Comparison of ENCODE assay signal across 15 mouse cellular contexts in genomic region chr9:31225808-31226207, GRCm38 (mm10). TPM values are rescaled to one million over a fixed set of nuclear protein-coding genes. Genes with fewer than 3 reads are reported as not detected.
DNase-seq lines count a peak whose midpoint lies in the region; ATAC-seq lines count a peak whose summit lies in the region.
"Had no signal": no experiment of that assay in that cellular context is flagged by ENCODE, and none has a peak within 500 bp of the region (broad histone marks: within the 10 kb centered on the region; RNA-seq: fewer than 3 reads in every experiment).

No protein-coding gene starts in this region.

- peak overlapping the region; percentile 57; the same call in 1 of the 2 replicates for H3K27ac ChIP-seq in liver, embryonic 12.5 days
- no peak overlapping the region for H3K27ac ChIP-seq in liver, embryonic 11.5 days (ENCODE audit: low read depth, low read length)
- H3K27ac ChIP-seq: embryonic facial prominence, embryonic 10.5 days; forebrain, embryonic 10.5 days; hindbrain, embryonic 12.5 days; midbrain, embryonic 15.5 days had no signal

- peak; percentile 37 to 49 for DNase-seq in frontal cortex, postnatal 36 days (ENCODE audit: low spot score in 2 of 2)
- no peak for DNase-seq in frontal cortex, postnatal 25 days (ENCODE audit: low spot score in 2 of 2)
- no peak for DNase-seq in liver, embryonic 11.5 days (ENCODE audit: low spot score)
- peak; percentile 29 to 45 for DNase-seq in gastrocnemius, postnatal 36 days
- DNase-seq in right cerebral cortex, postnatal 10 days (ENCODE audit: low spot score in 2 of 2): peak; percentile 57 to 61
- DNase-seq in ovary, postnatal 14 days (ENCODE audit: low spot score): no peak
- DNase-seq in yolk sac, embryonic 10.5 days (ENCODE audit: low spot score): no peak
- DNase-seq: adrenal gland, adult 2 months; kidney, adult 18-20 months had no signal

- peaks cover 8% of the 10 kb centered on the region for H3K27me3 ChIP-seq in liver, embryonic 12.5 days (replicated peaks)
- no peaks in the 10 kb centered on the region for H3K27me3 ChIP-seq in liver, embryonic 11.5 days (replicated peaks; ENCODE audit: control insufficient read depth, insufficient read depth, low read length)
- H3K27me3 ChIP-seq: hindbrain, embryonic 12.5 days; midbrain, embryonic 15.5 days had no signal

- ATAC-seq in liver, embryonic 12.5 days: no peak
- ATAC-seq in liver, embryonic 11.5 days (replicated peaks; ENCODE audit: low FRiP score): no peak
- ATAC-seq: lung, postnatal 0 days; midbrain, embryonic 15.5 days had no signal

- 80% methylated on average over 11 of the region's 11 CpGs for WGBS in liver, embryonic 12.5 days (ENCODE audit: insufficient replicate concordance)
- 82% methylated on average over 11 of the region's 11 CpGs for WGBS in liver, embryonic 11.5 days

- H3K4me3 ChIP-seq in liver, embryonic 12.5 days: no peak overlapping the region
- H3K4me3 ChIP-seq in liver, embryonic 11.5 days (ENCODE audit: low read depth, low read length): no peak overlapping the region
- H3K4me3 ChIP-seq: embryonic facial prominence, embryonic 10.5 days; forebrain, embryonic 10.5 days; hindbrain, embryonic 12.5 days; midbrain, embryonic 15.5 days had no signal

- H3K4me2 ChIP-seq in liver, embryonic 12.5 days: peak overlapping the region; percentile 44; the same call in 1 of the 2 replicates
- no peak overlapping the region for H3K4me2 ChIP-seq in liver, embryonic 11.5 days
- H3K4me2 ChIP-seq: hindbrain, embryonic 12.5 days; midbrain, embryonic 15.5 days had no signal

- no peaks in the 10 kb centered on the region for H3K36me3 ChIP-seq in liver, embryonic 12.5 days
- H3K36me3 ChIP-seq in liver, embryonic 11.5 days (ENCODE audit: control insufficient read depth, insufficient read depth, low read length): no peaks in the 10 kb centered on the region
- H3K36me3 ChIP-seq: embryonic facial prominence, embryonic 10.5 days; forebrain, embryonic 10.5 days; hindbrain, embryonic 12.5 days; midbrain, embryonic 15.5 days had no signal

- H3K9me3 ChIP-seq in liver, embryonic 12.5 days (replicated peaks): no peaks in the 10 kb centered on the region
- H3K9me3 ChIP-seq in liver, embryonic 11.5 days (ENCODE audit: control insufficient read depth, low read length): no peaks in the 10 kb centered on the region
- H3K9me3 ChIP-seq: embryonic facial prominence, embryonic 10.5 days; forebrain, embryonic 10.5 days; hindbrain, embryonic 12.5 days; midbrain, embryonic 15.5 days had no signal

- intact Hi-C loops in gastrocnemius, postnatal 36 days (cut with DNase I): no loop called here

- peaks cover 34% of the 10 kb centered on the region for H3K4me1 ChIP-seq in liver, embryonic 12.5 days
- peaks cover 15% of the 10 kb centered on the region for H3K4me1 ChIP-seq in liver, embryonic 11.5 days (replicated peaks; ENCODE audit: control insufficient read depth, insufficient read depth, low read length)
- H3K4me1 ChIP-seq: hindbrain, embryonic 12.5 days; midbrain, embryonic 15.5 days had no signal

- H3K9ac ChIP-seq in liver, embryonic 12.5 days: no peak overlapping the region
- no peak overlapping the region for H3K9ac ChIP-seq in liver, embryonic 11.5 days (ENCODE audit: low read depth, low read length)
- H3K9ac ChIP-seq: hindbrain, embryonic 12.5 days; midbrain, embryonic 15.5 days had no signal

RNA-seq across cellular contexts. Expression of gene Aplp2, which starts 14.2 kb away (rescaled TPM):
- 210 and 212 TPM in 2 replicates for polyA plus RNA-seq in liver, embryonic 12.5 days (2016; fragmentation: Nextera tagmentation; extraction: Ambion mirVana)
- polyA plus RNA-seq in liver, embryonic 11.5 days (2014; fragmentation: Nextera tagmentation; extraction: Ambion mirVana): 256 and 297 TPM in 2 replicates
- total RNA-seq in gastrocnemius, postnatal 36 days (2021): 100 to 1,000 TPM in 1 of 2 experiments, 10 to 100 TPM in 1; 95.8 to 118 TPM

RNA-seq across cellular contexts. Expression of gene Prdm10, which starts 54.5 kb away (rescaled TPM):
- polyA plus RNA-seq in liver, embryonic 12.5 days (2016; fragmentation: Nextera tagmentation; extraction: Ambion mirVana): 4.1 and 4.7 TPM in 2 replicates
- 5.7 and 6.5 TPM in 2 replicates for polyA plus RNA-seq in liver, embryonic 11.5 days (2014; fragmentation: Nextera tagmentation; extraction: Ambion mirVana)
- total RNA-seq in gastrocnemius, postnatal 36 days (2021): 1 to 10 TPM; 3.8 TPM

Comparison
In these comparisons a context has a peak if more than half of its experiments do, and no peak if none do; other contexts are left out.
1. DNase-seq: peak in frontal cortex, postnatal 36 days (2 of 2), gastrocnemius, postnatal 36 days (2 of 2) and right cerebral cortex, postnatal 10 days (2 of 2); none in frontal cortex, postnatal 25 days (0 of 2), liver, embryonic 11.5 days (single experiment), ovary, postnatal 14 days (single experiment) and yolk sac, embryonic 10.5 days (single experiment).